Mouse (Mus musculus): ENCODE data around the gene Trim29. TPM values are rescaled to one million over a fixed set of nuclear protein-coding genes. Genes with fewer than 3 reads are reported as not detected.

Gene Trim29
- not detected for total RNA-seq (2023)

DNA sequence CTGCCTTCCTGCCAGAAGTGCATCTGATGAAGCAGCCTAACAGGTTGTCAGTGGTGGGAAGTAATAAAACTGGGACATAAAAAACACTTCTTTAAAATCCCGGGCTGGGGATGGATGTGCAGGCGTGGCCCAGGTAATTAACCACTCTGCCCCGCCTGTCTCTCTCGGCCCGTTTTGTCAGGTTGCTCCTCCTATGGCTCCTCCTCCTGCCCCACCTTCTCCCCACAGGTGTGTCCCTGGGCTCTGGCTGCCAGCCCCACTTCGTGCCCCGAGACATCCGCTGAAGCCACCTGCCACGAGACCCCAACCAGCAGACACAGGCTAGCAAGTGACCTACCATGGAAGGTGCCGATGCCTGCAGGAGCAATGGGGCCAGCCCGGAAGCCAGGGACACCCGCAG is at the start of gene Trim29:
Gene Trim29, plus strand, starts transcription at position 311 of the 400 bp plus-strand sequence.

Other genes with a start within 250 kb of the Trim29 start
- 1 to 10 TPM; 8.9 to 10.0 TPM for gene Arhgef12, start 203.6 kb upstream of the Trim29 start, total RNA-seq (2023)
- gene Tmem136, start 194.3 kb upstream of the Trim29 start, total RNA-seq (2023): not detected
- not detected for gene Pou2f3, start 100.5 kb upstream of the Trim29 start, total RNA-seq (2023)
- under 1 TPM in 1 of 2 experiments, not detected in 1; 0.47 TPM for gene Oaf, start 70.9 kb upstream of the Trim29 start, total RNA-seq (2023)